Mouse (Mus musculus) brain, adult 10 weeks (tissue): ENCODE results near the gene Dlk1. TPM values are rescaled to one million over a fixed set of nuclear protein-coding genes. Genes with fewer than 3 reads are reported as not detected.

Source experiments
- polyA plus RNA-seq: library from polyadenylated mRNA; stranded (reverse); fragments of 350-450 nt; fragmentation: Illumina TruSeq; extraction: RNeasy Lipid Tissue Mini Kit (QIAGEN cat#74804); gene quantifications from one replicate; pipeline ENCODE4 v1.2.3, GENCODE M21; 2015; ENCODE audit warnings: low read depth, low replicate concordance

Gene Dlk1
- polyA plus RNA-seq, result 9.9 TPM

GRCm38 (mm10) chr12:109452592-109452991, at the start of gene Dlk1:
Gene Dlk1 (plus strand): TSS chr12:109452823.

Other genes starting within 250 kb of the Dlk1 start
- gene Rtl1, start 147.5 kb downstream of the Dlk1 start, polyA plus RNA-seq, result 0.22 TPM